Mouse (Mus musculus) small intestine, adult 2 months (tissue): ENCODE data around the gene Hsd17b14. TPM values are rescaled to one million over a fixed set of nuclear protein-coding genes. Genes with fewer than 3 reads are reported as not detected.
A peak's percentile ranks its signal among the peaks of the same experiment; 100 is the strongest.

Experiments used
- H3K27ac ChIP-seq: fragments of 200-500 bp; 2 replicates; pipeline ENCODE4 v1.5.1; 2012; ENCODE audit warnings: low read depth, low read length, control low read depth, inconsistent platforms; ENCODE audit not compliant: insufficient read depth
- H3K27me3 ChIP-seq: fragments of 200-500 bp; 2 replicates; pipeline ENCODE4 v1.6.1; 2012; ENCODE audit warnings: mild to moderate bottlenecking, moderate library complexity, low read length, inconsistent platforms; ENCODE audit not compliant: control insufficient read depth, insufficient read depth
- H3K36me3 ChIP-seq: fragments of 200-500 bp; 2 replicates; pipeline ENCODE4 v1.6.1; 2012; ENCODE audit warnings: mild to moderate bottlenecking, low read length, control low read depth, inconsistent platforms; ENCODE audit not compliant: control insufficient read depth, insufficient read depth
- H3K4me1 ChIP-seq: fragments of 200-500 bp; 2 replicates; pipeline ENCODE4 v1.6.1; 2012; ENCODE audit warnings: low read length, inconsistent platforms, mixed read lengths; ENCODE audit not compliant: control insufficient read depth, insufficient read depth, insufficient read length
- H3K4me3 ChIP-seq: fragments of 200-500 bp; 2 replicates; pipeline ENCODE4 v1.5.1; 2012; ENCODE audit warnings: low read depth, mild to moderate bottlenecking, control low read depth, inconsistent platforms, low read length, moderate library complexity
- CTCF ChIP-seq: fragments of 200-500 bp; IDR thresholded peaks from 2 replicates; pipeline ENCODE4 v1.5.1; 2012; ENCODE audit warnings: low read depth, mild to moderate bottlenecking, control low read depth, inconsistent platforms, low read length, moderate library complexity, mixed read lengths; ENCODE audit not compliant: insufficient replicate concordance, insufficient read length; ENCODE audit errors: extremely low read depth
- POLR2A ChIP-seq: fragments of 200-500 bp; IDR thresholded peaks from 2 replicates; pipeline ENCODE4 v1.6.1; 2012; ENCODE audit warnings: low read depth, mild to moderate bottlenecking, control low read depth, inconsistent platforms, low read length, moderate library complexity
- WGBS: fragments of 180-500 bp; shearing (Covaris S2); methylation state at CpG from one replicate; pipeline ENCODE4 v1.1.7; 2018; 5-methylcytosine and 5-hydroxymethylcytosine counted together
- polyA plus RNA-seq: library from polyadenylated mRNA; depleted of rRNA; stranded (reverse); fragments of >200 nt; gene quantifications from 2 replicates; pipeline ENCODE4 v1.2.3, GENCODE M21; 2012

Hsd17b14 gene
- polyA plus RNA-seq, 1 experiment, result 0.25 TPM

GRCm38 (mm10) chr7:45589173-45589572, 34.5 kb downstream of the Hsd17b14 start:
- no peak for TF ChIP-seq POLR2A
- TF ChIP-seq CTCF, result peak; percentile 94
- 4% methylated on average over 19 of the region's 19 CpGs for WGBS
- Histone ChIP-seq H3K4me3 (peak overlapping the region; percentile 61), H3K27me3 (no peaks in the 10 kb centered on the region), H3K27ac (no peak overlapping the region), H3K36me3 (peaks cover 5% of the 10 kb centered on the region; the same call in 1 of the 2 replicates), H3K4me1 (no peaks in the 10 kb centered on the region; the same call in 1 of the 2 replicates)

- H3K4me3 ChIP-seq, result no peak overlapping the region
- TF ChIP-seq POLR2A (no peak), CTCF (no peak)
- H3K27me3 ChIP-seq, result no peaks in the 10 kb centered on the region
- H3K36me3 ChIP-seq, result 0 out of 2 replicates have a peak, but pooled peaks cover 4% of the 10 kb centered on the region
- H3K4me1 ChIP-seq, result no peaks in the 10 kb centered on the region; the same call in 1 of the 2 replicates
- H3K27ac ChIP-seq, result no peak overlapping the region
- 98% methylated on average over 5 of the region's 5 CpGs for WGBS
Measured at GRCm38 (mm10) chr7:45589898-45590297, 35.2 kb downstream of the Hsd17b14 start.

- Histone ChIP-seq H3K4me1 (no peaks in the 10 kb centered on the region; the same call in 1 of the 2 replicates), H3K27me3 (no peaks in the 10 kb centered on the region), H3K36me3 (0 out of 2 replicates have a peak, but pooled peaks cover 1% of the 10 kb centered on the region), H3K27ac (no peak overlapping the region), H3K4me3 (no peak overlapping the region)
- TF ChIP-seq CTCF (no peak), POLR2A (no peak)
- 52% methylated on average over 3 of the region's 3 CpGs for WGBS
Measured at GRCm38 (mm10) chr7:45590874-45591273, 36.2 kb downstream of the Hsd17b14 start.

GRCm38 (mm10) chr7:45591880-45592279, 37.2 kb downstream of the Hsd17b14 start:
- WGBS, result 40% methylated on average over 7 of the region's 7 CpGs

GRCm38 (mm10) chr7:45593118-45593815, 38.6 kb downstream of the Hsd17b14 start:
- no peaks in the 10 kb centered on the region; the same call in 1 of the 2 replicates for H3K4me1 ChIP-seq
- no peak overlapping the region for H3K4me3 ChIP-seq
- TF ChIP-seq POLR2A (no peak), CTCF (peak; percentile 97)
- 25% methylated on average over 10 of the region's 10 CpGs for WGBS
- H3K27ac ChIP-seq, result no peak overlapping the region
- no peaks in the 10 kb centered on the region for H3K36me3 ChIP-seq
- H3K27me3 ChIP-seq, result no peaks in the 10 kb centered on the region

More at GRCm38 (mm10) chr7:45591880-45592279, 37.2 kb downstream of the Hsd17b14 start:
- TF ChIP-seq CTCF (no peak), POLR2A (no peak)
- H3K27ac ChIP-seq, result peak overlapping the region; percentile 39
- H3K4me1 ChIP-seq, result no peaks in the 10 kb centered on the region; the same call in 1 of the 2 replicates
- H3K4me3 ChIP-seq, result no peak overlapping the region
- no peaks in the 10 kb centered on the region for H3K36me3 ChIP-seq
- H3K27me3 ChIP-seq, result no peaks in the 10 kb centered on the region

GRCm38 (mm10) chr7:45595176-45595575, 40.5 kb downstream of the Hsd17b14 start:
- WGBS, result 78% methylated on average over 4 of the region's 4 CpGs
- Histone ChIP-seq H3K27ac (no peak overlapping the region), H3K36me3 (no peaks in the 10 kb centered on the region), H3K27me3 (no peaks in the 10 kb centered on the region; the same call in 1 of the 2 replicates), H3K4me1 (peaks cover 4% of the 10 kb centered on the region; the same call in 1 of the 2 replicates), H3K4me3 (no peak overlapping the region)
- no peak for TF ChIP-seq POLR2A
- no peak for TF ChIP-seq CTCF

- Histone ChIP-seq H3K4me3 (no peak overlapping the region), H3K36me3 (no peaks in the 10 kb centered on the region), H3K4me1 (peaks cover 4% of the 10 kb centered on the region; the same call in 1 of the 2 replicates), H3K27ac (no peak overlapping the region), H3K27me3 (no peaks in the 10 kb centered on the region; the same call in 1 of the 2 replicates)
- 90% methylated on average over 1 of the region's 1 CpGs for WGBS
- TF ChIP-seq CTCF, result no peak
Measured at GRCm38 (mm10) chr7:45596107-45596506, 41.4 kb downstream of the Hsd17b14 start.
